9 mouse cellular contexts compared by ENCODE assay signal in genomic region chr7:45897258-45897757, GRCm38 (mm10). TPM values are rescaled to one million over a fixed set of nuclear protein-coding genes. Genes with fewer than 3 reads are reported as not detected.
DNase-seq lines count a peak whose midpoint lies in the region; ATAC-seq and TF ChIP-seq lines count a peak whose summit lies in the region.
"Had no signal": no experiment of that assay in that cellular context is flagged by ENCODE, and none has a peak within 500 bp of the region (broad histone marks: within the 10 kb centered on the region; RNA-seq: fewer than 3 reads in every experiment).

No protein-coding gene starts in this region.

- H3K9me3 ChIP-seq in hindbrain, embryonic 11.5 days (ENCODE audit: control insufficient read depth, low read length): no peaks in the 10 kb centered on the region
- H3K9me3 ChIP-seq in lung, postnatal 0 days (ENCODE audit: low read length): no peaks in the 10 kb centered on the region

- H3K36me3 ChIP-seq in hindbrain, embryonic 11.5 days (ENCODE audit: control insufficient read depth, insufficient read depth, low read length): no peaks in the 10 kb centered on the region
- no peaks in the 10 kb centered on the region for H3K36me3 ChIP-seq in lung, postnatal 0 days (ENCODE audit: insufficient read depth, low read length)

- TF ChIP-seq CTCF in lung, postnatal 0 days (IDR thresholded peaks at IDR 0.05): no peak

- H3K27me3 ChIP-seq in hindbrain, embryonic 11.5 days (ENCODE audit: control insufficient read depth, insufficient read depth, low read length): no peaks in the 10 kb centered on the region
- no peaks in the 10 kb centered on the region for H3K27me3 ChIP-seq in lung, postnatal 0 days (replicated peaks; ENCODE audit: insufficient read depth, low read length)

- WGBS in hindbrain, embryonic 11.5 days: under 1% methylated on average over 19 of the region's 19 CpGs
- 2% methylated on average over 19 of the region's 19 CpGs for WGBS in lung, postnatal 0 days

- H3K9ac ChIP-seq in hindbrain, embryonic 11.5 days (ENCODE audit: low read depth, low read length): peak overlapping the region; percentile 62
- H3K9ac ChIP-seq in lung, postnatal 0 days (replicated peaks; ENCODE audit: low read depth): peak overlapping the region; percentile 46

- H3K4me2 ChIP-seq in hindbrain, embryonic 11.5 days (replicated peaks; ENCODE audit: low read depth, low read length): peak overlapping the region; percentile 71
- H3K4me2 ChIP-seq in lung, postnatal 0 days (replicated peaks; ENCODE audit: low read depth, low read length): peak overlapping the region; percentile 67

- H3K27ac ChIP-seq in hindbrain, embryonic 11.5 days (ENCODE audit: low read depth, low read length): 0 out of 2 replicates have a peak overlapping the region, but pooled peaks have one; percentile 1
- H3K27ac ChIP-seq in lung, postnatal 0 days (ENCODE audit: low read length): peak overlapping the region; percentile 78

- H3K4me1 ChIP-seq in hindbrain, embryonic 11.5 days (replicated peaks; ENCODE audit: control insufficient read depth, insufficient read depth, low read length): no peaks in the 10 kb centered on the region
- H3K4me1 ChIP-seq in lung, postnatal 0 days (ENCODE audit: insufficient read depth, low read depth, low read length): peaks cover 7% of the 10 kb centered on the region; the same call in 1 of the 2 replicates

- peak overlapping the region; percentile 46 for H3K4me3 ChIP-seq in hindbrain, embryonic 11.5 days (ENCODE audit: low read depth, low read length)
- H3K4me3 ChIP-seq in lung, postnatal 0 days (ENCODE audit: low read depth, low read length): peak overlapping the region; percentile 50

- peak; percentile 21 for ATAC-seq in CD4-positive, CD25-positive, alpha-beta regulatory T cell, adult 4 months
- ATAC-seq in hindbrain, embryonic 11.5 days (ENCODE audit: low FRiP score): peak; percentile 79
- peak; percentile 60 for ATAC-seq in lung, postnatal 0 days

- peak; percentile 47 to 53 for DNase-seq in adrenal gland, adult 18-20 months (ENCODE audit: low spot score in 2 of 2)
- peak; percentile 11 for DNase-seq in fibroblast of lung, adult 2 months (ENCODE audit: low read depth)
- no peak for DNase-seq in hindbrain, embryonic 11.5 days (ENCODE audit: low spot score)
- peak; percentile 52 to 64 for DNase-seq in layer of hippocampus, postnatal 10 days (ENCODE audit: low spot score in 2 of 2)
- DNase-seq in lung, postnatal 0 days (ENCODE audit: low spot score): peak; percentile 82
- DNase-seq in ovary, postnatal 36 days (ENCODE audit: low spot score): peak; percentile 61
- DNase-seq in yolk sac, embryonic 10.5 days (ENCODE audit: low spot score): peak; percentile 90

- no peak for TF ChIP-seq EP300 in lung, postnatal 0 days (IDR thresholded peaks at IDR 0.05)

RNA-seq across cellular contexts. Expression of gene Tmem143, which starts 0.6 kb away (rescaled TPM):
- polyA plus RNA-seq in CD4-positive, CD25-positive, alpha-beta regulatory T cell, adult 4 months (2017; shearing (Covaris generic)): 1 to 10 TPM; 5.9 to 8.9 TPM
- total RNA-seq in adrenal gland, adult 18-20 months (2021): 10 to 100 TPM; 70.9 to 89.3 TPM
- polyA plus RNA-seq in hindbrain, embryonic 11.5 days (2014; fragmentation: Nextera tagmentation; extraction: Ambion mirVana): 3.1 and 4.6 TPM in 2 replicates
- total RNA-seq in layer of hippocampus, postnatal 10 days (2021): 10 to 100 TPM; 23.9 TPM
- 3.9 and 4.1 TPM in 2 replicates for polyA plus RNA-seq in lung, postnatal 0 days (2015; fragmentation: Nextera tagmentation; extraction: Ambion mirVana)

RNA-seq across cellular contexts. Expression of gene Syngr4, which starts 0.8 kb away (rescaled TPM):
- polyA plus RNA-seq in CD4-positive, CD25-positive, alpha-beta regulatory T cell, adult 4 months (2017; shearing (Covaris generic)): not detected
- total RNA-seq in adrenal gland, adult 18-20 months (2021): not detected
- polyA plus RNA-seq in hindbrain, embryonic 11.5 days (2014; fragmentation: Nextera tagmentation; extraction: Ambion mirVana): 0.63 and 0.99 TPM in 2 replicates
- under 1 TPM in 1 of 2 experiments, not detected in 1; 0.40 TPM for total RNA-seq in layer of hippocampus, postnatal 10 days (2021)
- polyA plus RNA-seq in lung, postnatal 0 days (2015; fragmentation: Nextera tagmentation; extraction: Ambion mirVana): 0.14 and 0.23 TPM in 2 replicates
- total RNA-seq: layer of hippocampus, postnatal 25 days had no signal

RNA-seq across cellular contexts. Expression of gene Grin2d, which starts 19.1 kb away (rescaled TPM):
- polyA plus RNA-seq in CD4-positive, CD25-positive, alpha-beta regulatory T cell, adult 4 months (2017; shearing (Covaris generic)): under 1 TPM in 1 of 2 experiments, not detected in 1; 0.23 TPM
- total RNA-seq in adrenal gland, adult 18-20 months (2021): under 1 TPM; 0.66 to 0.67 TPM
- polyA plus RNA-seq in hindbrain, embryonic 11.5 days (2014; fragmentation: Nextera tagmentation; extraction: Ambion mirVana): 0.39 and 0.42 TPM in 2 replicates
- 10 to 100 TPM; 32.1 to 33.4 TPM for total RNA-seq in layer of hippocampus, postnatal 10 days (2021)
- 0.62 and 0.75 TPM in 2 replicates for polyA plus RNA-seq in lung, postnatal 0 days (2015; fragmentation: Nextera tagmentation; extraction: Ambion mirVana)

RNA-seq across cellular contexts. Expression of gene Emp3, which starts 23.9 kb away (rescaled TPM):
- polyA plus RNA-seq in CD4-positive, CD25-positive, alpha-beta regulatory T cell, adult 4 months (2017; shearing (Covaris generic)): 100 to 1,000 TPM; 575 to 614 TPM
- 100 to 1,000 TPM; 299 to 421 TPM for total RNA-seq in adrenal gland, adult 18-20 months (2021)
- 28.3 and 40.5 TPM in 2 replicates for polyA plus RNA-seq in hindbrain, embryonic 11.5 days (2014; fragmentation: Nextera tagmentation; extraction: Ambion mirVana)
- 1 to 10 TPM; 6.2 TPM for total RNA-seq in layer of hippocampus, postnatal 10 days (2021)
- 233 and 255 TPM in 2 replicates for polyA plus RNA-seq in lung, postnatal 0 days (2015; fragmentation: Nextera tagmentation; extraction: Ambion mirVana)

RNA-seq across cellular contexts. Expression of gene Kdelr1, which starts 24.7 kb away (rescaled TPM):
- 10 to 100 TPM; 21.2 to 27.0 TPM for polyA plus RNA-seq in CD4-positive, CD25-positive, alpha-beta regulatory T cell, adult 4 months (2017; shearing (Covaris generic))
- 100 to 1,000 TPM; 125 to 140 TPM for total RNA-seq in adrenal gland, adult 18-20 months (2021)
- polyA plus RNA-seq in hindbrain, embryonic 11.5 days (2014; fragmentation: Nextera tagmentation; extraction: Ambion mirVana): 75.9 and 99.4 TPM in 2 replicates
- 10 to 100 TPM; 85.4 to 99.2 TPM for total RNA-seq in layer of hippocampus, postnatal 10 days (2021)
- polyA plus RNA-seq in lung, postnatal 0 days (2015; fragmentation: Nextera tagmentation; extraction: Ambion mirVana): 56.2 and 57.3 TPM in 2 replicates

Comparison
In these comparisons a context has a peak if more than half of its experiments do, and no peak if none do; other contexts are left out.
1. ATAC-seq: peak in every context shown above with its lines; median percentile 79 in hindbrain, embryonic 11.5 days; 60 in lung, postnatal 0 days; 21 in CD4-positive, CD25-positive, alpha-beta regulatory T cell, adult 4 months.